Mouse (Mus musculus) testis, postnatal 14 days (tissue): ENCODE results near the gene Lhx4.

ENCODE experiments used
- DNase-seq: peaks from one replicate; pipeline ENCODE4 v3.0.0; 2021; ENCODE audit warnings: low spot score

Gene Lhx4

GRCm38 (mm10) chr1:155703191-155703680 lies 48.2 kb downstream of the Lhx4 start:
- no peak for DNase-seq

- DNase-seq, result no peak
These were observed 50.6 kb downstream of the Lhx4 start for GRCm38 (mm10) chr1:155700886-155701285.

DNA sequence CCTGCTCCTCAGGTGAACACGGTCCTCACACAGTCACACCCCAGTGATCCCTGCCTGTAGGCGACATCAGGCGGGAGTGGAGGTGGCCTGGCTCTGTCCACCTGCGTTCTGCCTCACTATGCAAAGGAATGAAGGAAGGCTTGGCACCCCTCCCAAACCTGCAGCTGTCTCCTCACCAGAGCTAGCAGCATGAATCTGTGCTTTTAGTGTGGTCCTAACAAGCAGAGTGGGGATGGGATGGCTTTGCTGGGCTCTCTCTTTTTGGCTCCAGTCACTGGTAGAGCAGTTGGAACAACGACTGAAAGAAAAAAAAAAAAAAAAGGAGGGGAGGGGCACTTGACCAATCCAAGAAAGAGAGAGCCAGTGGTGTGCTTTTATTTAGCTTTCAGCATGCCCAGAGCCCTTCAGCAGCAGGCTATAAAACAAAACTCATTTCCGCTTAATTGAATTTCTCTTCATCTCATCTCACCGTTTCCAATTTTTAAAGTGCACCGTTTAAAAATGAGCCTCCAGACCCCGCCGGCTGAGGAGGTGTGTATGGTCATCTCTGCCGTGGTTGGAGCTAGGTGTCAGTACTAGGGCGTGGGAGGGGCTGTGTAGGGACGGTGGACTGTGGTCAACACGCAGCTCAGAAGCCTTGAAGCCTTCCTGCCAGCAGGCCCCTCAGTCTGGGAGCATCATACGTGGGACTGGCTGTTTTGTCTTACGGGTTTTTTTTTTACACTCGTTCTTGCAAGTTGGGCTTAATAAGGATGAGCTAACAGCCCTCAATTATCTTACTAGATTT lies 52.9 kb downstream of the Lhx4 start:
- DNase-seq, result no peak

GRCm38 (mm10) chr1:155693443-155693842 lies 58.0 kb downstream of the Lhx4 start:
- DNase-seq, result no peak

- no peak for DNase-seq
These were observed 58.5 kb downstream of the Lhx4 start for GRCm38 (mm10) chr1:155693026-155693425.

GRCm38 (mm10) chr1:155692230-155692629 lies 59.3 kb downstream of the Lhx4 start:
- DNase-seq, result no peak

DNA sequence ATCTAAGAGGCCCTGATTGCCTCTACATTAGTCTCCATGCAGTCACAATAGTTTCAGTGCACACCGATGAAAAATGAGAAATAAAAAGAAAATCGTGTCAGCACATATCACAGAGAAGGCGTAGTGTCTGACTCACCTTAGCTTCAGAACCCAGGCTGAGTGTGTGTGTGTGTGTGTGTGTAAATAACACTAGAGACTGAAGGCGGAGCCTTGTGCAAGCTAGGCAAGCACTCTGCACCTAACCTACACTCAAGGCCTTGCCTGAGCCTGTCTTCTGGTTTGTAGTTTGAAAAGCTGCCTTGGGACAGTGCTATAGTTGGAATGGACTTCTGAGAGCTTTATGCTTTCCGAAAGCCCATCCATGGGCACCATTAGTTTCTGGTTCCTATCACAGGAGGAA lies 61.9 kb downstream of the Lhx4 start:
- DNase-seq, result no peak

- DNase-seq, result no peak
These were observed 62.3 kb downstream of the Lhx4 start for GRCm38 (mm10) chr1:155689141-155689540.

DNA sequence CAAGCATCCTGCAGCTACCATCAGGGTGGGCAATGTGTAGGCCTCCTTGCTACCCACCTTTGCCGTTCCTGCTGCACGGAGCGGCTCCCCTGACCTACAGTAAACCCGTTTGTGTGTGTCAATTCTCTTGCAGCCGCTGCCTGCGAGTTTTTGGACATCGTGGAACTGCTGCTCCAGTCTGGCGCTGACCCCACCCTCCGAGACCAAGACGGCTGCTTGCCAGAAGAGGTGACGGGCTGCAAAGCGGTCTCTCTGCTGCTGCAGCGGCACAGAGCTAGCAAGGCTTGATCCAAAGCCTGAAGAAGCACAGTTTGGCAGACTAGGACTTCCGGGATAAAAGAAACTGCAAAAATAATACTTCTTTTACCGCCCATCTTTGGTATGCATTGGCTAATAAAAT lies 64.7 kb downstream of the Lhx4 start:
- DNase-seq, result no peak

DNA sequence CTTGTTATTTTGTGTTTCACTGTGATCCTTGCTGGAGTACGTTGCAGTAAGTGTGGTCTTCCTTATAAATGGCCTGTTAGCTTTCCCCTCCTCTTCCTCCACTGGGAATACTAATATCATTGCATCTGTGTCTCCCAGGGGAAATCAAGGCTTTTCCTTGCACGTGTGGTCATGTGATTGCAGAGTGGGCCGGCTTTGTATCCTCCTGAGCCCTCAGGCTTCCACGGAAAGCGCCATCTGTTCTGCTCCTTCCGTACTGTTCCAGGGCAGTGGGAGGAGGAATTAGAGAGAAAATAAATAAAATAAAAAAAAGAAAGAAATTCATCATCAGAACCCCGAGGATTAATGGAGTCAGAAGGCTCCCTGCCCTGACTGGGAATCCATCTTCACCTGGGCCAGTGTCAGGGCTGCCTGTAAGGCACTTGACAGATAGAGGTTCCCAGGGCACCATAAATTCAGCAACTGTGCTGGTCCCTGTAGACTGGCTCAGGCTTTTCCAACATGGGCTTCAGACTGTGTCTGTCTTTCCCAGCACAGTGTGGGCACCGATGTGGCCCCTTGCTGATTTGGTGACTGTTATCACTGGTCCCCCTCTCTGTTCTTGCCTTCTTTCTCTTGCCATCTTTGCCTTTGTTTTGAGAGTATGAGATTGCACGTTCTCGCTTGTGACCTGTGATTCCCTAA lies 70.2 kb downstream of the Lhx4 start:
- no peak for DNase-seq

GRCm38 (mm10) chr1:155675570-155675969 lies 75.9 kb downstream of the Lhx4 start:
- DNase-seq, result no peak

- DNase-seq, result no peak
These were observed 87.5 kb downstream of the Lhx4 start for GRCm38 (mm10) chr1:155663994-155664393.

GRCm38 (mm10) chr1:155656321-155656720 lies 95.2 kb downstream of the Lhx4 start:
- DNase-seq, result no peak

- DNase-seq, result no peak
These were observed 96.5 kb downstream of the Lhx4 start for GRCm38 (mm10) chr1:155654961-155655360.

GRCm38 (mm10) chr1:155650121-155650846 lies 101.2 kb downstream of the Lhx4 start:
- no peak for DNase-seq
